Mouse (Mus musculus): ENCODE measurements around the gene Rps25. TPM values are rescaled to one million over a fixed set of nuclear protein-coding genes. Genes with fewer than 3 reads are reported as not detected.
A peak's percentile ranks its signal among the peaks of the same experiment; 100 is the strongest.

Rps25 gene
- polyA plus RNA-seq, 1 experiment from 2014 or later = 1,598 TPM

- peak overlapping the region; percentile 93; the same call in 1 of the 2 replicates for H3K27ac ChIP-seq (ENCODE audit: low read length)
- peak overlapping the region; percentile 86 for H3K9ac ChIP-seq (ENCODE audit: low read length)
- H3K36me3 ChIP-seq (ENCODE audit: control insufficient read depth, insufficient read depth, low read length) = peaks cover 12% of the 10 kb centered on the region
- peak overlapping the region; percentile 72 for H3K4me2 ChIP-seq (ENCODE audit: low read depth, low read length)
- no peak for ATAC-seq (ENCODE audit: insufficient read depth, low FRiP score)
- H3K4me1 ChIP-seq (ENCODE audit: control insufficient read depth, insufficient read depth, low read length) = peaks cover 12% of the 10 kb centered on the region
- 78% methylated on average over 5 of the region's 5 CpGs for WGBS
- H3K27me3 ChIP-seq (ENCODE audit: control insufficient read depth, insufficient read depth, low read length) = no peaks in the 10 kb centered on the region
- peak overlapping the region; percentile 91 for H3K4me3 ChIP-seq (replicated peaks; ENCODE audit: low read length)
- H3K9me3 ChIP-seq (replicated peaks; ENCODE audit: control insufficient read depth, low read length) = no peaks in the 10 kb centered on the region
Measured at GRCm38 (mm10) chr9:44378153-44378730, 28.7 kb upstream of the Rps25 start.

DNA sequence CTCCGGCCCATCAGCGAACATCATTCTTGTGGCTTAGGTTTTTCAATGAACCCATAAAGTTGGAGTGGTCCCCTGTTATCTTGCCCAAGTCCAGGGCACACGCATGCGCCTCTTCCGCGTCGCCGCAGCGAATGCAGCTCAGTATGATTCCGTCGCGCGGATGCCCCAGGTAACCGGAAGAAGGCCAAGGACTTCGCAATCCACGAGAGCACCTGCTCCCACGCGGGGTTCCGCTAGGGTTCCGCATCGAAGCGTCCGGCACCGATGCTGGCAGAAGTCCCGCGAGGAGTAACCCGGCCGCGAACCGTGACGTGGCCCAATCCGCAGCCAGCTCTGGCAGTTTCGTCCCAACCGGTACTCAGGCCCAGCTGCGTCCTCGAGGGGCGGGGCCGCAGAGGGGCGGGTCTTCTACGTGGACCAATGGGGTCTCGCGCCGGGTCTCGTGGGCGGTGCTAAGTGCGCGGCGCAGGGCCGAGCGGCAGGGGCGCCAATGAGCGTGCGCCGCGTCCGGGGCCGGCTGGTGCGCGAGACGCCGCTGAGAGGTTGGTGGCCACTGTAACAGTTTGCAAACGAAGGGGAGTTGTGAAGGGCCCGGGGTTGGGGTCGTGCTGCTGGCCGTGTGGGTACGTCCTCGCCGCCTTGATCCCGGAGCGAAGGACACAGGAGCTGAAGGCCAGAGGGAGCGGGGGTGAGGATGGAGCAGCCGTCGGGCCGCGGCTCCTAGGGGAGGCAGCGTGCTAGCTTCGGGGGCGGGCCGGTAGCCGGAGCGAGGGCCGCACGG is 27.7 kb upstream of the Rps25 start, which contains the start of gene Hyou1:
Hyou1 (plus strand) TSS at position 437 of the 781 bp plus-strand sequence.
- peak within 1 kb of the TSS; percentile 93 for H3K27ac ChIP-seq (ENCODE audit: low read length)
- H3K27me3 ChIP-seq (ENCODE audit: control insufficient read depth, insufficient read depth, low read length) = no peaks in the 10 kb centered on the region
- peaks cover 12% of the 10 kb centered on the region for H3K4me1 ChIP-seq (ENCODE audit: control insufficient read depth, insufficient read depth, low read length)
- peaks cover 19% of the 10 kb centered on the region for H3K36me3 ChIP-seq (ENCODE audit: control insufficient read depth, insufficient read depth, low read length)
- peak; percentile 98 for ATAC-seq (ENCODE audit: insufficient read depth, low FRiP score)
- WGBS = under 1% methylated on average over 83 of the region's 83 CpGs
- H3K4me3 ChIP-seq (replicated peaks; ENCODE audit: low read length) = peak within 1 kb of the TSS; percentile 91
- H3K9me3 ChIP-seq (replicated peaks; ENCODE audit: control insufficient read depth, low read length) = no peaks in the 10 kb centered on the region
- H3K9ac ChIP-seq (ENCODE audit: low read length) = peak within 1 kb of the TSS; percentile 86
- peak within 1 kb of the TSS; percentile 72 for H3K4me2 ChIP-seq (ENCODE audit: low read depth, low read length)

DNA sequence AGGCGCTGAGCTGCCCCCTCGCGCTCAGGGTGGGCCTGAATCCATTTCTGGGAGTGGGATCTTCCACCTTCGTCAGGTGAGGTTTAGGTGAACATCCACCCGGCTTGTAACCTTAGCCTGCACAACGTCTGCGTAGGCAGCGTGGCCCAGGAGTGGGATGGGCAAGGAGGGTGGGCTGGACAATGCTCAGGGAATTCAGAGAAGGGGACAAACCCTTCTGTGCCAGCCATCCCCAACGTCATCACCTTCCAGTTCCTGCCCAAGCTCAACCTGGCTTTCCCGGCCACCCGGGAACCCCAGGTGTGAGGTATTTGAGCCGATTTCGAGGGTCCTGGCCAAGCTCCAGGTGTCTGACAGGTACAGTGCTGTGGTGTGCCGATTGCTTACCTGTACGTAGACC is 27.1 kb upstream of the Rps25 start:
- ATAC-seq (ENCODE audit: insufficient read depth, low FRiP score) = no peak; the same call in 1 of the 2 replicates
- peak overlapping the region; percentile 91 for H3K4me3 ChIP-seq (replicated peaks; ENCODE audit: low read length)
- peak overlapping the region; percentile 83 for H3K9ac ChIP-seq (ENCODE audit: low read length)
- H3K4me1 ChIP-seq (ENCODE audit: control insufficient read depth, insufficient read depth, low read length) = peaks cover 12% of the 10 kb centered on the region
- H3K27ac ChIP-seq (ENCODE audit: low read length) = peak overlapping the region; percentile 87
- H3K4me2 ChIP-seq (ENCODE audit: low read depth, low read length) = peak overlapping the region; percentile 63
- H3K27me3 ChIP-seq (ENCODE audit: control insufficient read depth, insufficient read depth, low read length) = no peaks in the 10 kb centered on the region
- no peaks in the 10 kb centered on the region for H3K9me3 ChIP-seq (replicated peaks; ENCODE audit: control insufficient read depth, low read length)
- peaks cover 26% of the 10 kb centered on the region for H3K36me3 ChIP-seq (ENCODE audit: control insufficient read depth, insufficient read depth, low read length)
- WGBS = 4% methylated on average over 15 of the region's 15 CpGs

DNA sequence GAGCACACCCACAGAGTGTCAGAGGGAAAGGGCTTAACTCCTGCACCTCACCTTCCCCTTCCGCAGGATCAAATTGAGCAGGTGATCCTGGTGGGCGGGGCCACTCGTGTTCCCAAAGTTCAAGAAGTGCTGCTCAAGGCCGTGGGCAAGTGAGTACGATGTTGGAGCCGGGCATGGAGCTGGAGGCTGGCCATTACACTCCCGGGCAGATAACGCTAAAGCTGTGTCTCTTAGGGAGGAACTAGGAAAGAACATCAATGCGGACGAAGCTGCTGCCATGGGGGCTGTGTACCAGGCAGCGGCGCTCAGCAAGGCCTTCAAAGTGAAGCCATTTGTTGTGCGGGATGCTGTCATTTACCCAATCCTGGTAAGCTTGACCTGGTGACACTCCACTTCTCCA is 22.3 kb upstream of the Rps25 start:
- no peak overlapping the region for H3K4me3 ChIP-seq (replicated peaks; ENCODE audit: low read length)
- no peaks in the 10 kb centered on the region for H3K27me3 ChIP-seq (ENCODE audit: control insufficient read depth, insufficient read depth, low read length)
- no peak overlapping the region for H3K27ac ChIP-seq (ENCODE audit: low read length)
- 83% methylated on average over 13 of the region's 13 CpGs for WGBS
- H3K36me3 ChIP-seq (ENCODE audit: control insufficient read depth, insufficient read depth, low read length) = peaks cover 54% of the 10 kb centered on the region
- H3K9ac ChIP-seq (ENCODE audit: low read length) = no peak overlapping the region
- ATAC-seq (ENCODE audit: insufficient read depth, low FRiP score) = no peak
- no peak overlapping the region for H3K4me2 ChIP-seq (ENCODE audit: low read depth, low read length)
- peaks cover 7% of the 10 kb centered on the region for H3K4me1 ChIP-seq (ENCODE audit: control insufficient read depth, insufficient read depth, low read length)
- H3K9me3 ChIP-seq (replicated peaks; ENCODE audit: control insufficient read depth, low read length) = no peaks in the 10 kb centered on the region

GRCm38 (mm10) chr9:44387221-44387620 is 19.7 kb upstream of the Rps25 start:
- H3K4me2 ChIP-seq (ENCODE audit: low read depth, low read length) = no peak overlapping the region
- no peak for ATAC-seq (ENCODE audit: insufficient read depth, low FRiP score)
- no peak overlapping the region for H3K27ac ChIP-seq (ENCODE audit: low read length)
- H3K4me1 ChIP-seq (ENCODE audit: control insufficient read depth, insufficient read depth, low read length) = no peaks in the 10 kb centered on the region
- H3K9me3 ChIP-seq (replicated peaks; ENCODE audit: control insufficient read depth, low read length) = no peaks in the 10 kb centered on the region
- WGBS = 87% methylated on average over 3 of the region's 3 CpGs
- no peaks in the 10 kb centered on the region for H3K27me3 ChIP-seq (ENCODE audit: control insufficient read depth, insufficient read depth, low read length)
- no peak overlapping the region for H3K9ac ChIP-seq (ENCODE audit: low read length)
- no peak overlapping the region for H3K4me3 ChIP-seq (replicated peaks; ENCODE audit: low read length)
- peaks cover 48% of the 10 kb centered on the region for H3K36me3 ChIP-seq (ENCODE audit: control insufficient read depth, insufficient read depth, low read length)

- ATAC-seq (ENCODE audit: insufficient read depth, low FRiP score) = 0 out of 2 replicates have a peak, but pooled peaks have one; percentile 6
- Histone ChIP-seq H3K27ac (ENCODE audit: low read length) (no peak overlapping the region), H3K9me3 (replicated peaks; ENCODE audit: control insufficient read depth, low read length) (no peaks in the 10 kb centered on the region), H3K4me2 (ENCODE audit: low read depth, low read length) (no peak overlapping the region), H3K36me3 (ENCODE audit: control insufficient read depth, insufficient read depth, low read length) (peaks cover 34% of the 10 kb centered on the region), H3K27me3 (ENCODE audit: control insufficient read depth, insufficient read depth, low read length) (no peaks in the 10 kb centered on the region), H3K9ac (ENCODE audit: low read length) (no peak overlapping the region), H3K4me1 (ENCODE audit: control insufficient read depth, insufficient read depth, low read length) (no peaks in the 10 kb centered on the region), H3K4me3 (replicated peaks; ENCODE audit: low read length) (no peak overlapping the region)
- WGBS = 54% methylated on average over 8 of the region's 8 CpGs
Measured at GRCm38 (mm10) chr9:44389273-44389672, 17.7 kb upstream of the Rps25 start.

- Histone ChIP-seq H3K4me1 (ENCODE audit: control insufficient read depth, insufficient read depth, low read length) (no peaks in the 10 kb centered on the region), H3K9me3 (replicated peaks; ENCODE audit: control insufficient read depth, low read length) (no peaks in the 10 kb centered on the region), H3K36me3 (ENCODE audit: control insufficient read depth, insufficient read depth, low read length) (peaks cover 14% of the 10 kb centered on the region), H3K4me2 (ENCODE audit: low read depth, low read length) (no peak overlapping the region), H3K27me3 (ENCODE audit: control insufficient read depth, insufficient read depth, low read length) (no peaks in the 10 kb centered on the region), H3K4me3 (replicated peaks; ENCODE audit: low read length) (no peak overlapping the region), H3K9ac (ENCODE audit: low read length) (no peak overlapping the region), H3K27ac (ENCODE audit: low read length) (no peak overlapping the region)
- 40% methylated on average over 4 of the region's 4 CpGs for WGBS
- peak; percentile 44; the same call in 1 of the 2 replicates for ATAC-seq (ENCODE audit: insufficient read depth, low FRiP score)
Measured at GRCm38 (mm10) chr9:44391466-44391865, 15.5 kb upstream of the Rps25 start.

DNA sequence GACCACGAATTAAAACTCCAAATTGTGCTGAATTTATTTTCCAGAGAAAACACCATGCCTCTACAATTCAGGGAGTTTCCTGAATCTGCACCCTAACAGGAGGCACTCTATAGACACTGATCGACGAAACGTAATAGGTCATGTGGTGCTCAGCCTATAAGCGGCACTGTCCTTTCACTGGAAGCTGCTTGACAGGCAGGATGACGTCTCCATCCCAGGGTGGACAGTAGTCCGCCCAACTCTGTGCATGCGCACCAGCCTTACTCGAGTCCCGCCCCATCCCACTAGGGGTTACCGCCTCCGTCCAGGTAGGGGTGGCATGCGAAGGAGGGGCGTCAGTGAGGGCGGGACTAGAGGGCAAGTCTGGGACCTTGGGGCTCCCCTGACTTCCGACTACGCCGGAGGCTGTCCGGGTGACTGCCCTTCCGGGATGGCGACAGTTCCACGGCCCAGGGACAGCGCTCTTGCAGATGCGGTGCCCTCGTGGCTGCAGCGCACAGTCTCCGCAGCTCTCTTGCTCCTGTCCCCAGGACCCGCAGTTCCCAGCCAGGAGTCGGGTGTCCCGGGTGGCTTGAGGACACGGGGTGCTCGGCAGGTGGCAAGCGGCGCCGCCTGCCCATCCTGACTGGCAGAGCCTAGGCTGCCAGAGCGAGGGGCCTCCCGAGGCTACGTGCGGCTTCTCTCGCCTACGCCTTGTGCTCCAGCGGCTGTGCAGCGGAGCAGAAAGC is 10.1 kb upstream of the Rps25 start, which contains the start of gene Slc37a4:
Slc37a4 (plus strand) TSS at position 169 of the 728 bp plus-strand sequence.
- no peaks in the 10 kb centered on the region for H3K9me3 ChIP-seq (replicated peaks; ENCODE audit: control insufficient read depth, low read length)
- ATAC-seq (ENCODE audit: insufficient read depth, low FRiP score) = peak; percentile 98

More for the DNA sequence above, 10.1 kb upstream of the Rps25 start, which contains the start of gene Slc37a4:
- Histone ChIP-seq H3K27ac (ENCODE audit: low read length) (peak within 1 kb of the TSS; percentile 92), H3K36me3 (ENCODE audit: control insufficient read depth, insufficient read depth, low read length) (peaks cover 12% of the 10 kb centered on the region; the same call in 1 of the 2 replicates), H3K4me1 (ENCODE audit: control insufficient read depth, insufficient read depth, low read length) (peaks cover 12% of the 10 kb centered on the region; the same call in 1 of the 2 replicates), H3K4me3 (replicated peaks; ENCODE audit: low read length) (peak within 1 kb of the TSS; percentile 86), H3K27me3 (ENCODE audit: control insufficient read depth, insufficient read depth, low read length) (no peaks in the 10 kb centered on the region), H3K4me2 (ENCODE audit: low read depth, low read length) (peak within 1 kb of the TSS; percentile 85), H3K9ac (ENCODE audit: low read length) (peak within 1 kb of the TSS; percentile 89)
- under 1% methylated on average over 43 of the region's 43 CpGs for whole genome bisulfite sequencing
